Mouse (Mus musculus) 3T3-L1 (cell line): Measurements from ENCODE around the gene March4.

Experiments
- DNase-seq: peaks from one replicate; pipeline ENCODE4 v3.0.0-alpha.2; 2015; ENCODE audit warnings: low read depth, low spot score

March4 gene

GRCm38 (mm10) chr1:72536611-72537351, at the start of gene March4:
TSS of gene March4 (minus strand) at chr1:72536930.
- no peak for DNase-seq

- DNase-seq = no peak
These were observed 49.5 kb upstream of the March4 start for GRCm38 (mm10) chr1:72585971-72586875.

GRCm38 (mm10) chr1:72583906-72584305, 47.2 kb upstream of the March4 start:
- DNase-seq = peak; percentile 43

GRCm38 (mm10) chr1:72582947-72583731, 46.4 kb upstream of the March4 start, which contains the start of gene Smarcal1:
TSS of gene Smarcal1 (plus strand) at chr1:72583251.
- DNase-seq = peak; percentile 99

- DNase-seq = no peak
These were observed 42.1 kb upstream of the March4 start for GRCm38 (mm10) chr1:72578806-72579205.

GRCm38 (mm10) chr1:72578351-72578750, 41.6 kb upstream of the March4 start:
- DNase-seq = no peak

- DNase-seq = no peak
These were observed 40.8 kb upstream of the March4 start for GRCm38 (mm10) chr1:72577481-72577922.

- peak; percentile 44 for DNase-seq
These were observed 38.4 kb upstream of the March4 start for GRCm38 (mm10) chr1:72575121-72575520.

GRCm38 (mm10) chr1:72574608-72575007, 37.9 kb upstream of the March4 start:
- no peak for DNase-seq

- no peak for DNase-seq
These were observed 37.3 kb upstream of the March4 start for GRCm38 (mm10) chr1:72574047-72574446.

GRCm38 (mm10) chr1:72568725-72569124, 32.0 kb upstream of the March4 start:
- DNase-seq = no peak

GRCm38 (mm10) chr1:72567056-72567455, 30.3 kb upstream of the March4 start:
- no peak for DNase-seq

GRCm38 (mm10) chr1:72564334-72564962, 27.7 kb upstream of the March4 start:
- peak; percentile 96 for DNase-seq

GRCm38 (mm10) chr1:72558625-72559024, 21.9 kb upstream of the March4 start:
- no peak for DNase-seq

GRCm38 (mm10) chr1:72556471-72556870, 19.7 kb upstream of the March4 start:
- peak; percentile 20 for DNase-seq

- DNase-seq = peak; percentile 80
These were observed 13.6 kb upstream of the March4 start for GRCm38 (mm10) chr1:72550317-72550716.

- peak; percentile 62 for DNase-seq
These were observed 1.5 kb upstream of the March4 start for GRCm38 (mm10) chr1:72538266-72538665.

- no peak for DNase-seq
These were observed 782 bp downstream of the March4 start for GRCm38 (mm10) chr1:72535725-72536571.

- no peak for DNase-seq
These were observed 3.3 kb downstream of the March4 start for GRCm38 (mm10) chr1:72533439-72533838.

- no peak for DNase-seq
These were observed 3.8 kb downstream of the March4 start for GRCm38 (mm10) chr1:72532926-72533325.
